Mouse (Mus musculus): ENCODE measurements at regions not wholly inside any gene's neighbourhood (a gene's known extent, or its start where the extent isn't known, plus 50 kb on each side); places are given as distances from the start of the nearest gene placed in this dataset.

- peak; percentile 30 to 70; a peak in 2 of 4 replicates for ATAC-seq (replicated peaks in 1 of 2; ENCODE audit: insufficient read depth in 1 of 2, low FRiP score in 2 of 2, low TSS enrichment in 1 of 2, low read depth in 1 of 2, poor library complexity in 2 of 2, severe bottlenecking in 2 of 2)
Observed at GRCm38 (mm10) chr7:134523897-134524296, 138.4 kb upstream of the D7Ertd443e start.

- ATAC-seq (replicated peaks in 1 of 2; ENCODE audit: insufficient read depth in 1 of 2, low FRiP score in 2 of 2, low TSS enrichment in 1 of 2, low read depth in 1 of 2, poor library complexity in 2 of 2, severe bottlenecking in 2 of 2): no peak; a peak in 1 of 4 replicates
Observed at GRCm38 (mm10) chr7:134525041-134525440, 139.6 kb upstream of the D7Ertd443e start.

DNA sequence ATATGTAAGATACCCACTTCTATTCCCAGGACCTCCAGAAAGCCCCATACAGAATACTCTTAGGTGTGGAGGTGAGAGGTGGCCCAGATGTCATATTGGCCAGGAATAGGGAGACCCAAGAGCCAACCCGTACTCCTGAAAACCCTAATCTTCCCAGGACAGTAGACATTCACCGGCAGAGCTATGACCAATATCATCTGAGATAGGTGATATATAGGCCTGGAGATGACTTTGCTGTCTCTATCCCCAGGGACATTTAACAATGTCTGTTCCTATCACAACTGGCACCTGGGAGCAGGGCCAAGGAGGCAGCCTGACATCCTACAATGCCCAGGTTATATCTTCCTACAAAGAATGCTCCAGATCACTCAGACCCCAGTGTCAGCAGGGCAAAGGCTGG is 140.0 kb upstream of the D7Ertd443e start:
- ATAC-seq (replicated peaks in 1 of 2; ENCODE audit: insufficient read depth in 1 of 2, low FRiP score in 2 of 2, low TSS enrichment in 1 of 2, low read depth in 1 of 2, poor library complexity in 2 of 2, severe bottlenecking in 2 of 2): no peak

- no peak for ATAC-seq (replicated peaks in 1 of 2; ENCODE audit: insufficient read depth in 1 of 2, low FRiP score in 2 of 2, low TSS enrichment in 1 of 2, low read depth in 1 of 2, poor library complexity in 2 of 2, severe bottlenecking in 2 of 2)
Observed at GRCm38 (mm10) chr7:134527351-134527750, 141.9 kb upstream of the D7Ertd443e start.

DNA sequence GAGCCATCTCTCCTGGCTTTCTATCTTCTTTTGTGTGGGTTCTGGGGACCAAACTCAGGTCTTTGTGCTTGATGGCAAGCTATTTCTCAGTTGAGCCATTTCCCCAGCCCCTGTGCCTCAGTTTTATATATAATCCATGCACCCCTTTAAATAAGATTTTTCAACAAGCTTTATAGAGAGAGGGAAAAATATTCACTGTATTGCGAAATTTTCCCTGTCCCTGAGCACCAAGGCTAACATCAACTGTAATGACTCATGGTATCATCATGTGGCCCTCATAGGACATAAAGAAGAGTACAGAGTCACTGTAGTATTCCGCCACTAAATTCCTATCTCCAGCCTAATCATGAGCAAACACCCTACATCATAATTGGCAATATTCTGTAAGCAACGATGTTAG is 142.4 kb upstream of the Dock1 start:
- no peak for ATAC-seq (replicated peaks in 1 of 2; ENCODE audit: insufficient read depth in 1 of 2, low FRiP score in 2 of 2, low TSS enrichment in 1 of 2, low read depth in 1 of 2, poor library complexity in 2 of 2, severe bottlenecking in 2 of 2)

- ATAC-seq (replicated peaks in 1 of 2; ENCODE audit: insufficient read depth in 1 of 2, low FRiP score in 2 of 2, low TSS enrichment in 1 of 2, low read depth in 1 of 2, poor library complexity in 2 of 2, severe bottlenecking in 2 of 2): no peak
Observed at GRCm38 (mm10) chr7:134534821-134535220, 135.6 kb upstream of the Dock1 start.

DNA sequence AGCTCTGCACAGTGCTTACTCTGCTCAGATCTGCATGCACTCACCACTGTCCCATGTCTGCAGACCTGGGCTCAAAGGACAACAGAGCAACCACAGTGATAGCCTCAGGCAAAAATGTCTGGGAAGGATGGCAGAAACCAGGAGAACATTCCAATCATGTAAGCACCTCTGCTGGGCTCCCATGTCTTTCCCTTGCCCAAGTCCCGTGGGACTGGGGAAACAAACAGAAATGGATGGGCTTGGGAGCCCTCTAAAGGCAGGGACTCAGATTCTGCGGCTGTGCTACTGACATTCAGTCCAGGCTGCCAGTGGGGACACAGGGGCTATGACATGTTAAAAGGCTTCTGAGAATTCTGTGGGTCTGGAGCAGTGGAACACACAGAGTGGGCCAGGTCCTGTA is 128.8 kb upstream of the Dock1 start:
- no peak for ATAC-seq (replicated peaks in 1 of 2; ENCODE audit: insufficient read depth in 1 of 2, low FRiP score in 2 of 2, low TSS enrichment in 1 of 2, low read depth in 1 of 2, poor library complexity in 2 of 2, severe bottlenecking in 2 of 2)

DNA sequence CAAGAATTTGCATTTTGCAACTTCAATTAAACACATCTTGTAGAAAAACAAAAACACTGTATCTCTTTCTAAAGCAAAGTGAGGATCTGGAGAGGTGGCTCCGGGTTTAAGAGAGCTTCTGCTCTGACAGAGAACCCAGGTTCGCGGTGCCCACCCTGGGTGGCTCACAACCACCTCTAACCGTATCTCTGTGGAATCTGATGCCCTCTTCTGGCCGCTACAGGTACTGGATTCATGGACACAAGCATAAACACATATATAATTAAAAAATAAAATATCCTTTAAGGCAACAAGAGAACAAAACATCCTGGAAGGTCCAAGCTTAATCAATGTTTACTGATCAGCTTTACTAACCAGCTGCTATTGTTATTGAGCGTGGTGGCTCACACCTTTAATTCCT is 124.3 kb upstream of the Dock1 start:
- ATAC-seq (replicated peaks in 1 of 2; ENCODE audit: insufficient read depth in 1 of 2, low FRiP score in 2 of 2, low TSS enrichment in 1 of 2, low read depth in 1 of 2, poor library complexity in 2 of 2, severe bottlenecking in 2 of 2): no peak

- ATAC-seq (replicated peaks in 1 of 2; ENCODE audit: insufficient read depth in 1 of 2, low FRiP score in 2 of 2, low TSS enrichment in 1 of 2, low read depth in 1 of 2, poor library complexity in 2 of 2, severe bottlenecking in 2 of 2): no peak
Observed at GRCm38 (mm10) chr7:134549286-134549919, 121.1 kb upstream of the Dock1 start.

DNA sequence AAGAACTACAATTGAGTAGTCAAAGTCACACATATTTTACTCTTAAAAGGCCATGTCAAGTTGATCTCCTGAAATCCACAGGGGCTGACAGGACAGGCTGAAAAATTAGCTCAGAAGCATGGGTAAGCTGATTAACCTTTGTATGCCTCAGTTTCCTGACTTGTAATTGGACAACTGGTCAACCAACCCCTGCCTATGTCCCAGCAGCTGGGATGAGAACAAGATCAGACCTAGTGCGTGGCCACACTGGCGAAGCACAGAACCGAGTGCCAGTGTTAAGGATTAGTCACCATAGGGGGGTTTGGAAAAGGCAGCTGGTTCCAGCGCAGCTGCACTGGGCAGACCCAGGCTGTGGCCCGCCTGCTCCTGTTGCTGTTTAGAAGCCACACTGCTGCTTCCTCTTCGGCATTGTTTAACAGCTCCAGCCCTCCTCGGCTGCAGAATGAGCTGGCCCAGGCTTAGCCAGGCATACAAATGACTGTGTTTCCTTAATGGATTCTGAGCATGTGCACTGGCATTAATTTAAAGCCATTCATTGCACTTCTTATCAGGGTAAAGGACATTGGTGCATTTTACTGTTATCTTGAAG is 120.1 kb upstream of the Dock1 start:
- peak; percentile 72 to 81; a peak in 3 of 4 replicates for ATAC-seq (replicated peaks in 1 of 2; ENCODE audit: insufficient read depth in 1 of 2, low FRiP score in 2 of 2, low TSS enrichment in 1 of 2, low read depth in 1 of 2, poor library complexity in 2 of 2, severe bottlenecking in 2 of 2)

DNA sequence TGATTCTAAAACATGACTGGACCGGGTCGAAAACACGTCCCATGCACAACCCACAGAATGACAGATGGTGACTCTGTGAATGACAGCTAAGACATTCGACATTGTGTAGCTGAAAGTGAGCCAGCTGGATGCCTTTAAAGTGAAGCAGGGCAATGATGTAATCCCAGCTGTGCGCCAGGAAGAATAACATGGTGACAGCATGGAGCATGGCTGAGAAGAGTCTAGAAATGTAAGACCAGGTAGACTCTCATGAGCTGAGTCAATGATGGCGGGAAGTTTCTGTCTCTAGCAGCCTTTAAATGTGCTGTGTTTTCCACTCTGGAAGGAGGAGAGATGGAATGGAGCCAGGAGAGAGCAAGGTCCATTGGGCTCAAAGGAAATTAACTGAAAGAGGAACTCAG is 118.4 kb upstream of the Dock1 start:
- no peak for ATAC-seq (replicated peaks in 1 of 2; ENCODE audit: insufficient read depth in 1 of 2, low FRiP score in 2 of 2, low TSS enrichment in 1 of 2, low read depth in 1 of 2, poor library complexity in 2 of 2, severe bottlenecking in 2 of 2)

- ATAC-seq (replicated peaks in 1 of 2; ENCODE audit: insufficient read depth in 1 of 2, low FRiP score in 2 of 2, low TSS enrichment in 1 of 2, low read depth in 1 of 2, poor library complexity in 2 of 2, severe bottlenecking in 2 of 2): no peak
Observed at GRCm38 (mm10) chr7:134556061-134556460, 114.4 kb upstream of the Dock1 start.

GRCm38 (mm10) chr7:134566322-134566721 is 104.1 kb upstream of the Dock1 start:
- peak; percentile 62 to 66 for ATAC-seq (replicated peaks in 1 of 2; ENCODE audit: insufficient read depth in 1 of 2, low FRiP score in 2 of 2, low TSS enrichment in 1 of 2, low read depth in 1 of 2, poor library complexity in 2 of 2, severe bottlenecking in 2 of 2)

GRCm38 (mm10) chr7:134569247-134569646 is 101.2 kb upstream of the Dock1 start:
- no peak for ATAC-seq (replicated peaks in 1 of 2; ENCODE audit: insufficient read depth in 1 of 2, low FRiP score in 2 of 2, low TSS enrichment in 1 of 2, low read depth in 1 of 2, poor library complexity in 2 of 2, severe bottlenecking in 2 of 2)

GRCm38 (mm10) chr7:134570176-134570810 is 100.2 kb upstream of the Dock1 start:
- ATAC-seq (replicated peaks in 1 of 2; ENCODE audit: insufficient read depth in 1 of 2, low FRiP score in 2 of 2, low TSS enrichment in 1 of 2, low read depth in 1 of 2, poor library complexity in 2 of 2, severe bottlenecking in 2 of 2): no peak

DNA sequence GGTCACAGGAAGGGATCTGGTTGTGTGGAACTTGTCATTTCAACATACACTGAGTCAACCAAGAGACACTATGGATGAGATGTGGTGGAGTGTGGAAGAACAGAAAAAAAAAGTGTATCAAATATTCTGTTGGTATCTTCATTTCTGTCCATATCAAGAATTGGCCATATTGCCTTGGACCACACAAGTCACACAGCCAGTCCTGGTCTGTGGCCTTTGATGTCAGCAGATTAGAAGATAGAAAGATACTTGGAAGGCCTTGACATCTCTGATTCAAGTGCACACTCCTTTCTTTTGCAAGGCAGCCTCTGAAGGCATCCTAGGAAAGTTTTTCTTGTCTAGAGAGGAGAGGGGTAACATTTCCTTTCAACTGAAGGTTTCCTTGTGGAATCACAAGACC is 88.7 kb upstream of the Dock1 start:
- ATAC-seq (replicated peaks in 1 of 2; ENCODE audit: insufficient read depth in 1 of 2, low FRiP score in 2 of 2, low TSS enrichment in 1 of 2, low read depth in 1 of 2, poor library complexity in 2 of 2, severe bottlenecking in 2 of 2): no peak

GRCm38 (mm10) chr7:134585478-134585877 is 85.0 kb upstream of the Dock1 start:
- ATAC-seq (replicated peaks in 1 of 2; ENCODE audit: insufficient read depth in 1 of 2, low FRiP score in 2 of 2, low TSS enrichment in 1 of 2, low read depth in 1 of 2, poor library complexity in 2 of 2, severe bottlenecking in 2 of 2): no peak

DNA sequence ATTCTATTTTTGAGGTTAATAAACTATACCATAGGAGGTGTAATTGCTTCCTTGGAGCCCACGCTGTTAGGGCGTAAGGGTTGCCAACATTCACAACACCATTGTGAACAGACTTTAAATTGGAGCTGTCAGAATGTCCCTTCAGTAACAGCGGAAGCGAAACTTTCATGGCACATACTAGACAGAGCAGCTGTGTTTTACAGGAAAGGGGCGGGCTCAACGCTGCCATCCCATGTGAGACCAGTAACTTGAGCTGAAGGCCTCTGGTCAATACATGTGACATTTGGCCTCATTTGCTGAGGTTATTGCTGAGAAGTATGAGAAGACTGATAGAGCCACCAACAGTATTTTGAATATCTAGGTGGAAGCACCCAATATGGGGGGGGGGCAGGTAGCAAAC is 83.5 kb upstream of the Dock1 start:
- ATAC-seq (replicated peaks in 1 of 2; ENCODE audit: insufficient read depth in 1 of 2, low FRiP score in 2 of 2, low TSS enrichment in 1 of 2, low read depth in 1 of 2, poor library complexity in 2 of 2, severe bottlenecking in 2 of 2): no peak

- no peak for ATAC-seq (replicated peaks in 1 of 2; ENCODE audit: insufficient read depth in 1 of 2, low FRiP score in 2 of 2, low TSS enrichment in 1 of 2, low read depth in 1 of 2, poor library complexity in 2 of 2, severe bottlenecking in 2 of 2)
Observed at GRCm38 (mm10) chr7:134607886-134608285, 62.6 kb upstream of the Dock1 start.
